Mouse (Mus musculus): ENCODE results near the gene 4930563M21Rik. TPM values are rescaled to one million over a fixed set of nuclear protein-coding genes. Genes with fewer than 3 reads are reported as not detected.

Gene 4930563M21Rik
- not detected in 2 replicates for polyA plus RNA-seq (2015; fragmentation: Nextera tagmentation; extraction: Ambion mirVana)

DNA sequence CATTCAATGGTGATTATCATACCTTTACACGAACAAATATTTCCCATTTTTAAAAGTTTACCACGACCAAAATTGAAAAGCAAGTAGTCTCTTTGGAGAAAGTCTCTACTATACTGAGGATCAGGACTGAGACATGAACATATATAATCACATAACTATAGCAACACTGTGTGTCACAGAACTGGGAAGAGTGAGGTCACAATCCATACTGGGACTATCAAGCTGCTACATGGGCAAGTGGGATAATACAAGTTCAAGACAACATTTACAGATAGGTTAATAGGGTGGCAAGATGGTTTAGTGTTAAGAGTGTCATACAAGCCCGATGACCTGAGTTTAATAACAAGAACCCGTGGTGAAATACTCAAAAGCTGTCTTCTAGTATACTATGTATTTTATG is at the start of gene 4930563M21Rik:
TSS of gene 4930563M21Rik (minus strand) at position 101 of the 400 bp plus-strand sequence.

GRCm38 (mm10) chr9:56041372-56042180 is 31.2 kb upstream of the 4930563M21Rik start, which contains the start of gene Rcn2:
Gene Rcn2 (plus strand): TSS chr9:56041845.

DNA sequence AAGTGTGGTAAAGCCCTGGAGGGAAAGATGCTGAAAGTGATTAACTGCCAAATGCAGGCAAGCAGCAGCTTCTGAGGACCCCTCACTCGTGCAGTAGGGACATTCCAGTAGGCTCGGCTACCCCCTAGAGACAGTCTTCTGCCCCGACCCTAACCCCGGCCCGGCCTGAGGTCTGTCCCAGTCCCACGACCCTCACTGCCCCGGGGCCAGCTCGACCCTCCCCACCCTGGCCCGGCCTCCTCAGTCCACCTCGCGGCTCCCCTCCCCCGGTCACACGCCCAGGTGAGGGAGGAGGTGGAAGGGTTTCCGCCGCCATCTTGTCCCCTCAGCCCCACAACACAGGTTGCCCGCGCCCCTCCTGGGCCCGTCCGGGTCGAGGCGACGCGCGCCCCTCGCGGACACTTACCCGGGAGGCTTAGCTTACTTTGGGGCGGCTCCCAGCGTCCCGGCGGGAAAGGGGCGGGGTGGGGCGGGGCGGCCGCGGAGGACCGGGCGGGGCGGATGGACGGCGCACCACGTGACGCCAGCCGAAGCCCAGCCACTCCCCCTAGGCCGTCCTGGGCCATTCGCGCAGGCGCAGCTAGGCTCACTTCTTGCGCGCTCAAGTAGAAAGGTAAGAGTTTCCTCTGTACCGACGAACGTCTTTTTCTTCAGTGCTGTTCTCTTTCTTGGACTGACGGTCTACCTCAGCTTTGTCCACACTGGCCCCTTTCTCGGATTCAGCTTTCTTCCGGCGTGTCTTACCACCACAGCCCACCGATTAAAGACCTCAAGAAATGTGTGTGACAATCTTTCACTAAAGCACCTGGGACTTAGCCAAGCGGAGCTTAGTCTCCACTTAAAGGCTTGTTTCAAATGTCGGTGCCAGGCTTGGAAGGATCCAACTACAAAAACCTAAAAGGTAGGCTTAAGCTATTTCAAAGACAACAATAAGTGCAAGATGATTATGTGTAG is 72.4 kb downstream of the 4930563M21Rik start, which contains the start of gene Scaper:
TSS of gene Scaper (minus strand) at position 456 of the 954 bp plus-strand sequence.

Other genes starting within 250 kb of the 4930563M21Rik start
- gene Scaper, start 72.4 kb downstream of the 4930563M21Rik start, polyA plus RNA-seq (2015; fragmentation: Nextera tagmentation; extraction: Ambion mirVana): 7.0 and 8.5 TPM in 2 replicates
- 134 and 166 TPM in 2 replicates for gene Rcn2, start 31.3 kb upstream of the 4930563M21Rik start, polyA plus RNA-seq (2015; fragmentation: Nextera tagmentation; extraction: Ambion mirVana)
- 2.9 and 4.5 TPM in 2 replicates for gene Pstpip1, start 79.4 kb upstream of the 4930563M21Rik start, polyA plus RNA-seq (2015; fragmentation: Nextera tagmentation; extraction: Ambion mirVana)
- gene Tspan3, start 154.9 kb upstream of the 4930563M21Rik start, polyA plus RNA-seq (2015; fragmentation: Nextera tagmentation; extraction: Ambion mirVana): 200 and 208 TPM in 2 replicates

All from urinary bladder, postnatal 0 days (tissue).